Mouse (Mus musculus) liver, embryonic 15.5 days (tissue): ENCODE measurements around the gene Becn1. TPM values are rescaled to one million over a fixed set of nuclear protein-coding genes. Genes with fewer than 3 reads are reported as not detected.

Experiments used
- ATAC-seq: fragments of 200-750 bp; cut with Nextera tagmentation; 2 replicates; pipeline ENCODE4 v1.8.0; 2017; ENCODE audit warnings: moderate number of reproducible peaks, mild to moderate bottlenecking, moderate library complexity; ENCODE audit not compliant: insufficient read depth
- H3K27ac ChIP-seq: fragments of 300-500 bp; sonication (generic); replicated peaks from 2 replicates; pipeline ENCODE4 v1.5.1; 2015; ENCODE audit warnings: mild to moderate bottlenecking, inconsistent platforms
- H3K27me3 ChIP-seq: fragments of 300-500 bp; sonication (generic); 2 replicates; pipeline ENCODE4 v1.6.1; 2015; ENCODE audit warnings: mild to moderate bottlenecking, inconsistent platforms
- H3K36me3 ChIP-seq: fragments of 300-500 bp; sonication (generic); replicated peaks from 2 replicates; pipeline ENCODE4 v1.6.1; 2015; ENCODE audit warnings: moderate library complexity, mild to moderate bottlenecking, inconsistent platforms
- H3K4me1 ChIP-seq: fragments of 300-500 bp; sonication (generic); replicated peaks from 2 replicates; pipeline ENCODE4 v1.6.1; 2015; ENCODE audit warnings: inconsistent platforms
- H3K4me2 ChIP-seq: fragments of 300-500 bp; sonication (generic); 2 replicates; pipeline ENCODE4 v1.6.1; 2015; ENCODE audit warnings: moderate library complexity, mild to moderate bottlenecking, inconsistent platforms
- H3K4me3 ChIP-seq: fragments of 300-500 bp; sonication (generic); replicated peaks from 2 replicates; pipeline ENCODE4 v1.5.1; 2015; ENCODE audit warnings: mild to moderate bottlenecking, inconsistent platforms
- H3K9ac ChIP-seq: fragments of 300-500 bp; sonication (generic); 2 replicates; pipeline ENCODE4 v1.6.1; 2015; ENCODE audit warnings: moderate library complexity, mild to moderate bottlenecking, inconsistent platforms
- H3K9me3 ChIP-seq: fragments of 300-500 bp; sonication (generic); replicated peaks from 2 replicates; pipeline ENCODE4 v1.6.1; 2016; ENCODE audit warnings: inconsistent platforms
- WGBS: fragments of 180-500 bp; shearing (Covaris S2); methylation state at CpG from one replicate; pipeline ENCODE4 v1.1.7; 2015; ENCODE audit warnings: mixed read lengths; ENCODE audit not compliant: insufficient replicate concordance; 5-methylcytosine and 5-hydroxymethylcytosine counted together
- polyA plus RNA-seq: library from polyadenylated mRNA; unstranded; fragments of >200 nt; fragmentation: Nextera tagmentation; extraction: Ambion mirVana; gene quantifications from 2 replicates; pipeline ENCODE4 v1.2.1, GENCODE M21; 2015

Gene Becn1
- polyA plus RNA-seq, 1 experiment from 2014 or later, result 94.0 TPM

DNA sequence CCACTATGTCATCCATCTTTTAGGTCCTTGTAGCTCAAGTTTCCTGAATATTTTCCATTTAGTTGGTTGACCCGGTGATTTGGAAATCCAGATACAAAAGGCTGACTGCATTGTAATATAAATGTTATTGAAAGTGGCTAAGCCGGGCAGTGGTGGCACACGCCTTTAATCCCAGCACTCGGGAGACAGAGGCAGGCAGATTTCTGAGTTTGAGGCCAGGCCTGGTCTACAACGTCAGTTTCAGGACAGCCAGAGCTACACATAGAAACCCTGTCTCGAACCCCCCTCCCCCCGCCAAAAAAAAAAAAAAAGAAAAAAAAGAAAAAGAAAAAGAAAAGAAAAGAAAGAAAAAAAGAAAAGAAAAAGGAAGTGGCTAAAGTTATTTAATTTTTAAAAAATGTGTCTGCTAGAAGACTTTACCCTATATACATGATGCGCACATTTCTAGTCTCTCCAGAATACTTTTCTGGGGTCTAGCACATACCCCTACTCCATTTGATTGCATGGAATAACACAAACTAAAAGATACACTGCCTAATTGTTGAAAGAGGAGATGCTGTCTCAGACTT is 13.1 kb upstream of the Becn1 start:
- Histone ChIP-seq H3K27me3 (no peaks in the 10 kb centered on the region), H3K27ac (peak overlapping the region; percentile 99), H3K4me3 (peak overlapping the region; percentile 91), H3K36me3 (peaks cover 27% of the 10 kb centered on the region), H3K4me1 (peaks cover 54% of the 10 kb centered on the region), H3K4me2 (peak overlapping the region; percentile 87), H3K9me3 (no peaks in the 10 kb centered on the region), H3K9ac (peak overlapping the region; percentile 97)
- no peak for ATAC-seq
- 59% methylated on average over 8 of the region's 8 CpGs for WGBS

DNA sequence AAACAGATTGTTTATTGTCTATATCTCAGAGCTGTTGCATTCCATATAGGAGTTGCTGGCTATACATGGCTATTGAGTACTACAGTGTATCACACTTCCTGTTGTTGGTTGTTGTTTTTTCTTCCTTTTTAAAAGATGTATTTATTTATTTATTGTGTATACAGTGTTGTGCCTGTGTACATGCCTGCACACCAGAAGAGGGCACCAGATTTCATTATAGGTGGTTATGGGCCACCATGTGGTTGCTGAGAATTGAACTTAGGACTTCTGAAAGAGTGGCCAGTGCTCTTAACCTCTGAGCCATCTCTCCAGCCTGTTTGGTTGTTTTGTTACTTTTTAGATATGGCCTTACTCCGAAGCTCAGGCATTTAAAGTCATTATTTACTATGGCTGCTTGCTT is 12.5 kb upstream of the Becn1 start:
- Histone ChIP-seq H3K36me3 (peaks cover 21% of the 10 kb centered on the region), H3K4me2 (peak overlapping the region; percentile 87), H3K4me1 (peaks cover 54% of the 10 kb centered on the region), H3K27ac (peak overlapping the region; percentile 99), H3K4me3 (no peak overlapping the region), H3K27me3 (no peaks in the 10 kb centered on the region), H3K9me3 (no peaks in the 10 kb centered on the region), H3K9ac (peak overlapping the region; percentile 28; the same call in 1 of the 2 replicates)
- ATAC-seq, result no peak
- whole genome bisulfite sequencing, result 84% methylated on average over 1 of the region's 1 CpGs

DNA sequence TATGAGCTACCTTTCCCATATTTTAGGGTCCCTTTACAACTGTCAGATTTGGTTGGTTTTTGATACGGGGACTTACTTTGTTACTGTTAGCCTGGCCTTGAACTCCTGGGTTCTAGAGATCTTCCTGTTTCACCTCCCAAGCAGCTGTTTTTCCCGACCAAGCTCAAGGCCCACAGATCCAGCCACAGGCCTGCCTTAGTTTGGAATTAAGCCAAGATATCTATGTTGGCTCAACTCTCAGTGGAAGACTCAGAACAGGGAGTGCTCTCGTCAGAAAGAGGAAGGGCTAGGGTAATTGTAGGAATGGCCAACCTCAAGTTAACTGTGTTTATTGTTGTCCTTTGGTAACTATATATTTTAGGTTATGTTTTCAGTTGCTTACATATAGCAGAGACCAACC is 10.1 kb upstream of the Becn1 start:
- Histone ChIP-seq H3K27me3 (no peaks in the 10 kb centered on the region), H3K4me1 (peaks cover 36% of the 10 kb centered on the region), H3K9me3 (no peaks in the 10 kb centered on the region), H3K4me3 (no peak overlapping the region), H3K9ac (no peak overlapping the region), H3K4me2 (no peak overlapping the region), H3K27ac (peak overlapping the region; percentile 33; the same call in 1 of the 2 replicates), H3K36me3 (no peaks in the 10 kb centered on the region)
- 57% methylated on average over 3 of the region's 3 CpGs for WGBS
- no peak for ATAC-seq

DNA sequence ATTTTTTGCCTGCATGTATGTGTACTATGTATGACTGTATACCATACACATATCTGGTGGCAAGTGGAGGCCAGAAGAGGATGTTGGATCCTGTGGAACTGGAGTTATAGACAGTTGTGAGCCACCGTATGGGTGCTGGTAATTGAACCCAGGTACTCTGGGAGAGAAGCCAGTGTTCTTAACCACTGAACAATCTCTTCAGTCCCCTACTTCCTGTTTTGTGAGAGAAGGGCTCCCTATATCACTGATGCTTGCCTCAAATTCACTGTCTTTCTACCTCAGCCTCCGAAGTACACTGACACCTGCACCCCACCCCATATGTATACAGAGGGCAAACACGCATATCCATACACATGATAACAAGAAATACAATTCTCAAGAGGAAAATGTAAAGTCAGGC is 9.0 kb upstream of the Becn1 start:
- H3K4me2 ChIP-seq, result no peak overlapping the region
- ATAC-seq, result no peak
- peaks cover 8% of the 10 kb centered on the region; the same call in 1 of the 2 replicates for H3K27me3 ChIP-seq
- no peak overlapping the region for H3K9ac ChIP-seq
- H3K4me3 ChIP-seq, result no peak overlapping the region
- 58% methylated on average over 3 of the region's 3 CpGs for WGBS
- no peaks in the 10 kb centered on the region for H3K9me3 ChIP-seq
- peaks cover 32% of the 10 kb centered on the region for H3K4me1 ChIP-seq
- no peak overlapping the region for H3K27ac ChIP-seq
- no peaks in the 10 kb centered on the region for H3K36me3 ChIP-seq

DNA sequence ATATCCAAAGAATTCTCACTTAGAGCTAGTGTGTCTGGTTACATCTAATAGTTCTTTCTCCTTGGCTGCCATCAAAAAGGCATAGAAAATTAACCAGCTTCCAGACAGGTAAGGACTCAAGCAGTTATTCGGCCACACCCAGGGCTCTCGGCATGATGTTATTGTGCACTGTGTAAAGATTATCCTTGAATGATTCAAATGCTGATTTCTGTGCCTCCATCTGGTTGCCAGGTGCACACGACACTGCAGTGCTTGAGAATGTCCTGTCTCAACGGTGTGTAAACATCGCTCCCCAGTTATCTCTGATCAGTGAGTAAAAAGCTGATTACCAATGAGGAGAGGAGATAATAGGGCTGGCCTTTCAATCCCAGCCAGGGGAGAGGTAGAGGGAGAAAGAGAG is 5.7 kb upstream of the Becn1 start:
- WGBS, result 28% methylated on average over 5 of the region's 5 CpGs
- ATAC-seq, result no peak

DNA sequence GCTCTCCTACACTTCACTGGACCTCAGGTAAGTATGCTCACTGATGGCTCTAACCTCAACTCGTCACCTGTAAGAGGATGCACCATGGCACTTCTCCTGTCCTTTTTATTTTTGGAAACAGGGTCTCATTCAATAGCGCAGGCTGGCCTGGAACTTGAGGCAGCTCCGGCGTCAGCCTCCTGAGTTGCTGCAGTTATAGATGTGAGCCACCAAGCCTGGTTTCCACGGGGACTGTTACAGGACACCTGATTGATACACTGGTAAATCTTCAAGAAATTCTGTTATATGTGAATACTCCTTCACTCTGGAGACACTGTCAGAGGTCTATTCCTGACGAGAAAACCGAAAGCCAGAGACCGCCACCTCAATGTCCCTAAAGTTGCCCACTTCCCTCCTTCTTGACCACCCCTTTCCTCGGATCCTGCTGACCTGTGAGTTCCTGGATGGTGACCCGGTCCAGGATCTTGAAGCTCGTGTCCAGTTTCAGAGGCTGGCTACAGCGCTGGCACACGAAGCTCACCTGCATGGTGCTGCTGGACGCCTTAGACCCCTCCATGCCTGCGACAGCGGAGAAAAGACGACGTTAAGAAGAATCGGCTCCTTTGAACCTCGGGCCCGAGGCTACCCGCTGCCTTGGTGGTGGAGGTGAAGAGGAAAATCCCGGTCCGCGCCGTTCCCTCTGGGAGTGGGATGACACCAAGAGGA is 635 bp downstream of the Becn1 start:
- ATAC-seq, result peak; percentile 57
- Histone ChIP-seq H3K27ac (peak overlapping the region; percentile 84), H3K9me3 (no peaks in the 10 kb centered on the region), H3K9ac (peak overlapping the region; percentile 87), H3K36me3 (peaks cover 40% of the 10 kb centered on the region), H3K4me1 (peaks cover 25% of the 10 kb centered on the region), H3K4me2 (peak overlapping the region; percentile 77), H3K27me3 (peaks cover 12% of the 10 kb centered on the region), H3K4me3 (peak overlapping the region; percentile 80)
- 7% methylated on average over 26 of the region's 26 CpGs for WGBS

More for the DNA sequence above, 5.7 kb upstream of the Becn1 start:
- Histone ChIP-seq H3K36me3 (no peaks in the 10 kb centered on the region), H3K4me3 (no peak overlapping the region), H3K9me3 (no peaks in the 10 kb centered on the region), H3K9ac (no peak overlapping the region), H3K4me2 (no peak overlapping the region), H3K4me1 (peaks cover 10% of the 10 kb centered on the region), H3K27me3 (peaks cover 16% of the 10 kb centered on the region), H3K27ac (no peak overlapping the region)

DNA sequence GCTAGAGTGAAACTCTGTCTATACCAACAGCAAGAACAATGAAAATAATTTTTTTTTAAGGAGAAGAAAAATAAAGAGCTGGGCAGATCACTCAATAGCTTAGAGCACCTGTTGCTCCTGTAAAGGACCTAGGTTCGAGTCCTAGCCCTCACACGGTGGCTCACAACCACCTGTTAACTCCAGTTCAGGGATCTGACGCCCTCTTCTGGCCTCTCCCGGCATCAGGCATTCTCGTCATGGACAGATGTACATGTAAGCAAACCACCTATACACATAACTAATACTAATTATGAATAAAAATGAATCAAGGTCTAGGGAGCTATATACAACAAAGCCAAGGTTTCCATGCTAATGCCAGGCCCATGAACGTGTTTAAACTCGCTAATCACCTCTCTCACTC is 1.2 kb downstream of the Becn1 start:
- Histone ChIP-seq H3K4me1 (peaks cover 25% of the 10 kb centered on the region), H3K4me3 (peak overlapping the region; percentile 80), H3K36me3 (peaks cover 46% of the 10 kb centered on the region), H3K27me3 (peaks cover 6% of the 10 kb centered on the region; the same call in 1 of the 2 replicates), H3K9me3 (no peaks in the 10 kb centered on the region), H3K27ac (peak overlapping the region; percentile 84; the same call in 1 of the 2 replicates), H3K4me2 (peak overlapping the region; percentile 77), H3K9ac (peak overlapping the region; percentile 87)
- 52% methylated on average over 7 of the region's 7 CpGs for WGBS
- no peak for ATAC-seq

DNA sequence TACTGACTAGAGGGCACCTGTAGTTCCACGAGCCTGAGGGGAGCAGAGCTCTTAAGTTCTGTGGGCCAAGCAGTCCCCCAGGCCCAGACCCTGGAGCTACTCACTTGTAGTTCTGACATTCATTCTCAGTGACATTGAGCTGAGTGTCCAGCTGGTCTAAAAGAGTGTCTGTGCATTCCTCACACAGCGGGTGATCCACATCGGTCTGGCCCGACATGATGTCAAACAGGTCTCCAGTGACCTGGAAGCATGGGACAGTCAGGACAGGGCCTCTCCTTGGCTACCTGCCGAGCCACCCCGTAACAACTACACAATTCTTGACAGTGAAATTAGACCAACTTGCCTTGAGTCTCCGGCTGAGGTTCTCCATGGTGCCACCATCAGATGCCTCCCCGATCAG is 6.9 kb downstream of the Becn1 start:
- Histone ChIP-seq H3K4me1 (peaks cover 8% of the 10 kb centered on the region), H3K9me3 (no peaks in the 10 kb centered on the region), H3K9ac (no peak overlapping the region), H3K27me3 (no peaks in the 10 kb centered on the region), H3K27ac (no peak overlapping the region), H3K4me3 (no peak overlapping the region), H3K4me2 (no peak overlapping the region), H3K36me3 (peaks cover 99% of the 10 kb centered on the region)
- no peak for ATAC-seq
- WGBS, result 90% methylated on average over 8 of the region's 8 CpGs

DNA sequence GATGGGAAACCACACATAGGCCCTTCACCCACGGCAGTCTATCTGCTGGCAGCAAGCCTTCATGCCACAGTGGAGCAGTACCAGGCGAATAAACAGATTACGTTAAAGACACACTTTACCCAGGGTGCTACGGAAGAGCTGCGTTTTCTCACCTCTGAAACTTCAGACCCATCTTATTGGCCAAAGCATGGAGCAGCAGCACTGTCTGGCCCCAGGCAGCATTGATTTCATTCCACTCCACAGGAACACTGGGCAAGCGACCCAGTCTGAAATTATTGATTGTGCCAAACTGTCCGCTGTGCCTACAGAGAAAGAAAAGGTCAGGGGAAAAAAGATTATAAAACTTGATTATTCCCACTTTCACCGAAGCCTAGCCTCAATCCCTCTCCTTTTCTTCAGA is 10.9 kb downstream of the Becn1 start:
- Histone ChIP-seq H3K27ac (no peak overlapping the region), H3K4me2 (no peak overlapping the region), H3K9ac (no peak overlapping the region), H3K27me3 (no peaks in the 10 kb centered on the region), H3K4me3 (no peak overlapping the region), H3K36me3 (peaks cover 97% of the 10 kb centered on the region), H3K4me1 (no peaks in the 10 kb centered on the region; the same call in 1 of the 2 replicates), H3K9me3 (no peaks in the 10 kb centered on the region)
- no peak for ATAC-seq
- WGBS, result 90% methylated on average over 8 of the region's 8 CpGs

DNA sequence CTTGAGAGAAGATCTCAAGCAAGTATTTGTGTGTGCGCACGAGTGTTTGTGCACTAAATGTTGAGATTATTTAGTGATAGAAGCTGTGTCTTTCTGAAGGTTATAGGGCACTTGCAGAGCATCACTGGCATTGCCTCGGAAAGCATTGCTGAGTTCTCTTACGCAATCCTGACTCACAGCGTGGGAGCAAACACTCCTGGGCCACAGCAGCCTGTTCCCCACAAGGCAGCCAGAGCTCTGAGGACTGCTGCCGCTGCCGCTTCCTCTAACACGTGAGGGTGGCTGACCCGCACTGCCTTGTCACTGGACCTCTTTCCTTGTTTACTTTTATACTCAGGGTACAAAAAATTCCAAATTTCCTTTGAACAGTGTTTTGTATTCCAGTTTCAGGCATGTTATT is 14.8 kb downstream of the Becn1 start:
- peaks cover 76% of the 10 kb centered on the region for H3K36me3 ChIP-seq
- no peaks in the 10 kb centered on the region for H3K27me3 ChIP-seq
- H3K9me3 ChIP-seq, result no peaks in the 10 kb centered on the region
- H3K4me3 ChIP-seq, result no peak overlapping the region
- WGBS, result 66% methylated on average over 9 of the region's 9 CpGs
- no peak overlapping the region for H3K4me2 ChIP-seq
- no peaks in the 10 kb centered on the region; the same call in 1 of the 2 replicates for H3K4me1 ChIP-seq
- H3K27ac ChIP-seq, result no peak overlapping the region
- ATAC-seq, result no peak
- no peak overlapping the region for H3K9ac ChIP-seq

DNA sequence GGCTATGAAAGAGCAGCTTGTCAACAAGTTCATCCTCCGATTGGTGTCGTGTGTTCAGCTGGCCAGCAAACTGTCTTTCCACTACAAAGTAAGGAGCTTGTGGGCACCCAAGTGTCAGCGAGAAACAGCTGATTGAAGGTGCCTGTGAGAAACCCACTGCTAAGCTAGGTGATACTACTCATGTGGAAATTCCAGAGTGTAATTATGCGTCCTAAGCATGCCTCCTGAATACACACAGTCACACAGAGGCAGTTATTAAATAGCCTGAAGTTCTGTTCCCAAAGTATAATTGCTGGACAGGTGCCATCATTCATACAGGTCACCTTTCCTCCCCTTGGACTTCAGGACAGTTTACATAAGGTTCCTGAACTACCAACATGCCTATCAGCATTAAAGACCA is 18.3 kb downstream of the Becn1 start:
- peaks cover 10% of the 10 kb centered on the region for H3K4me1 ChIP-seq

More for the DNA sequence above, 18.3 kb downstream of the Becn1 start:
- H3K36me3 ChIP-seq, result peaks cover 41% of the 10 kb centered on the region
- no peak for ATAC-seq
- H3K9ac ChIP-seq, result no peak overlapping the region
- H3K27ac ChIP-seq, result no peak overlapping the region
- H3K27me3 ChIP-seq, result 0 out of 2 replicates have a peak, but pooled peaks cover 4% of the 10 kb centered on the region
- H3K4me2 ChIP-seq, result no peak overlapping the region
- H3K9me3 ChIP-seq, result no peaks in the 10 kb centered on the region
- no peak overlapping the region for H3K4me3 ChIP-seq
- 68% methylated on average over 4 of the region's 4 CpGs for WGBS
